Mouse (Mus musculus): Measurements from ENCODE around the gene Gpx5. TPM values are rescaled to one million over a fixed set of nuclear protein-coding genes. Genes with fewer than 3 reads are reported as not detected.
"Not testable (repeated sequence)": the region's sequence is repeated elsewhere in the genome, so short reads cannot be mapped to it uniquely, and the experiment has no call there.

Gene Gpx5
- total RNA-seq, 2 experiments from 2014 or later = not detected

GRCm38 (mm10) chr13:21268262-21268661 lies 24.3 kb downstream of the Gpx5 start:
- intact Hi-C loops (cut with DNase I) = loop anchor here (10.0 kb wide), 1 partner anchor 757 kb away; no protein-coding TSS in a partner anchor
- no peak for DNase-seq

- no peak for DNase-seq
- intact Hi-C loops (cut with DNase I) = loop anchor here (10.0 kb wide), 1 partner anchor 757 kb away; no protein-coding TSS in a partner anchor
Measured at GRCm38 (mm10) chr13:21267541-21267940, 25.0 kb downstream of the Gpx5 start.

- DNase-seq = no peak
- intact Hi-C loops (cut with DNase I) = loop anchor here (10.0 kb wide), 1 partner anchor 759 kb away; no protein-coding TSS in a partner anchor
Measured at GRCm38 (mm10) chr13:21265736-21266135, 26.8 kb downstream of the Gpx5 start.

GRCm38 (mm10) chr13:21264366-21264765 lies 28.2 kb downstream of the Gpx5 start:
- intact Hi-C loops (cut with DNase I) = loop anchor here (10.0 kb wide), 1 partner anchor 760 kb away; no protein-coding TSS in a partner anchor
- no peak for DNase-seq

- intact Hi-C loops (cut with DNase I) = loop anchor here (10.0 kb wide), 1 partner anchor 761 kb away; no protein-coding TSS in a partner anchor
- DNase-seq = no peak
Measured at GRCm38 (mm10) chr13:21263910-21264309, 28.6 kb downstream of the Gpx5 start.

- intact Hi-C loops (cut with DNase I) = loop anchor here (10.0 kb wide), 1 partner anchor 762 kb away; no protein-coding TSS in a partner anchor
- no peak for DNase-seq
Measured at GRCm38 (mm10) chr13:21262787-21263461, 29.6 kb downstream of the Gpx5 start.

- intact Hi-C loops (cut with DNase I) = loop anchor here (10.0 kb wide), 1 partner anchor 765 kb away; no protein-coding TSS in a partner anchor
- no peak for DNase-seq
Measured at GRCm38 (mm10) chr13:21260289-21260688, 32.2 kb downstream of the Gpx5 start.

- peak; percentile 69 for DNase-seq
- intact Hi-C loops (cut with DNase I) = loop anchor here (10.0 kb wide), 1 partner anchor 765 kb away; no protein-coding TSS in a partner anchor
Measured at GRCm38 (mm10) chr13:21259677-21260113, 32.8 kb downstream of the Gpx5 start.

- intact Hi-C loops (cut with DNase I) = no loop called here
- no peak for DNase-seq
Measured at GRCm38 (mm10) chr13:21259171-21259631, 33.3 kb downstream of the Gpx5 start.

GRCm38 (mm10) chr13:21258524-21258923 lies 34.0 kb downstream of the Gpx5 start:
- intact Hi-C loops (cut with DNase I) = no loop called here

GRCm38 (mm10) chr13:21253986-21254385 lies 38.5 kb downstream of the Gpx5 start:
- intact Hi-C loops (cut with DNase I) = no loop called here
- peak; percentile 41 for DNase-seq

More at GRCm38 (mm10) chr13:21258524-21258923, 34.0 kb downstream of the Gpx5 start:
- no peak for DNase-seq

- intact Hi-C loops (cut with DNase I) = no loop called here
- no peak for DNase-seq
Measured at GRCm38 (mm10) chr13:21253569-21253968, 39.0 kb downstream of the Gpx5 start.

- intact Hi-C loops (cut with DNase I) = no loop called here
- DNase-seq = no peak
Measured at GRCm38 (mm10) chr13:21253040-21253439, 39.5 kb downstream of the Gpx5 start.

GRCm38 (mm10) chr13:21250074-21250681 lies 42.4 kb downstream of the Gpx5 start:
- intact Hi-C loops (cut with DNase I) = no loop called here
- no peak for DNase-seq

- DNase-seq = no peak
- intact Hi-C loops (cut with DNase I) = no loop called here
Measured at GRCm38 (mm10) chr13:21249022-21249421, 43.5 kb downstream of the Gpx5 start.

GRCm38 (mm10) chr13:21246276-21246675 lies 46.3 kb downstream of the Gpx5 start:
- intact Hi-C loops (cut with DNase I) = no loop called here
- DNase-seq = no peak

- intact Hi-C loops (cut with DNase I); DNase-seq: not testable (repeated sequence)
Measured at GRCm38 (mm10) chr13:21244967-21245366, 47.6 kb downstream of the Gpx5 start.

GRCm38 (mm10) chr13:21244089-21244488 lies 48.4 kb downstream of the Gpx5 start:
- DNase-seq = no peak
- intact Hi-C loops (cut with DNase I) = no loop called here

- intact Hi-C loops (cut with DNase I) = no loop called here
- DNase-seq = no peak
Measured at GRCm38 (mm10) chr13:21243196-21243595, 49.3 kb downstream of the Gpx5 start.

- no peak for DNase-seq
- intact Hi-C loops (cut with DNase I) = no loop called here
Measured at GRCm38 (mm10) chr13:21242408-21243125, 50.0 kb downstream of the Gpx5 start.

GRCm38 (mm10) chr13:21240788-21241187 lies 51.7 kb downstream of the Gpx5 start:
- intact Hi-C loops (cut with DNase I) = no loop called here
- no peak for DNase-seq
